Mouse (Mus musculus) left cerebral cortex, postnatal 14 days (tissue): Measurements from ENCODE around the gene Sh3bgrl. TPM values are rescaled to one million over a fixed set of nuclear protein-coding genes. Genes with fewer than 3 reads are reported as not detected.

Source experiments
- DNase-seq, 2 experiments: peaks; one replicate each; pipeline ENCODE4 v3.0.0; 2021 to 2022; ENCODE audit warnings: low spot score in 2 of 2, mixed read lengths in 1 of 2
- intact Hi-C: fragments of 180-260 bp; cut with DNase I; formaldehyde crosslinking; loops from one replicate; pipeline ENCODE4 v1.15.1; 2025
- total RNA-seq, 2 experiments: library from RNA; stranded (reverse); gene quantifications; 2 replicates each; pipeline ENCODE4 v1.2.3; 2021

The Sh3bgrl gene
- total RNA-seq, 2 experiments from 2014 or later: 64.4 to 73.3 TPM

- intact Hi-C loops: no loop called here
- no peak for DNase-seq
Observed at GRCm38 (mm10) chrX:109191436-109191835, 96.3 kb downstream of the Sh3bgrl start.

GRCm38 (mm10) chrX:109196468-109196867, 101.3 kb downstream of the Sh3bgrl start, which contains the start of gene Gm6377:
Gm6377 (plus strand) TSS chrX:109196756.
- intact Hi-C loops: no loop called here
- no peak for DNase-seq

- no peak for DNase-seq
- intact Hi-C loops: no loop called here
Observed at GRCm38 (mm10) chrX:109207843-109208242, 112.7 kb downstream of the Sh3bgrl start.

GRCm38 (mm10) chrX:109228720-109229119, 133.6 kb downstream of the Sh3bgrl start:
- DNase-seq: no peak
- intact Hi-C loops: no loop called here

- DNase-seq: no peak
- intact Hi-C loops: no loop called here
Observed at GRCm38 (mm10) chrX:109235383-109236036, 140.3 kb downstream of the Sh3bgrl start.

GRCm38 (mm10) chrX:109238163-109238562, 143.0 kb downstream of the Sh3bgrl start:
- peak in 1 of 2 experiments; percentile 0 for DNase-seq
- intact Hi-C loops: no loop called here

Other genes starting within 250 kb of the Sh3bgrl start
- gene Hmgn5, start 82.0 kb upstream of the Sh3bgrl start, total RNA-seq: 1 to 10 TPM; 4.5 TPM
- gene Gm6377, start 101.4 kb downstream of the Sh3bgrl start, total RNA-seq: not detected